Mouse (Mus musculus): ENCODE data around the gene Hmx3.

The Hmx3 gene

DNA sequence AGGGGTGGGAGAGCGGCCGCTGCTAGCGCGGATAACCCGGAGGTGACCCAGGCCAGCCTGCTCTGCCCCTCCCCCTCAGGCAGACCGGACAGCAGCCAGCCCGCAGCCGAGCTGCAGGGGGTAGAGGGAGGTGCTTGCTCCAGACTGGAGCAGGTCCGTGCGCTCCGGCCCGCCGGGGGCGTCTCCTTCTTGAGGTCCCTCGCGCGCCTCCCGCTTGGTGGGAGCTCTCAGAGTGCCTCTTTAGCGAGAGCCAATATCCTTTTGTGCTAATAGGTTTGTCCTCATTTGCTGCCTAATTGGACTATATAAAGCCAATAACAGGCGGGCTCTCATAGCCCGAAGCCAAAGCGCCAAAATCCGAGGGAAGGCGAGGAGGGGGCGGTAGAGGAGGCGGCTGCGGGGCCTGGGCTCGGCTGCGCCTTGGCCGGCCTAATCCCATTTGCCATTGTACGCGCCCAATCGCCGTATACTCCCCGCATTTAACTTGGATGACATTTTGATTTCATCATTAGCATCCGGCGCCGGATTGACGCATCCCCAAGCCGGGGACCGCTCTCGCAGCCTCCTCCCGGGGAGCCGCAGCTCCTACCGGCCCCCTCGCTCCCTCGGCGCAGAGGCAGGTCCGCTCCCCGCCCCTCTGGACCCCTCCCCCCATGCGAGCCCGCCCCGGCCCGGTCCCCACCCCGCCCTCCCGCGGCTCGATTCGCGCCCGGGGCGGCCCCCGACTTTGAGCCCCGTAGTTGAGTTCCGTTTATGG, at the start of gene Hmx3:
TSS of gene Hmx3 (plus strand) at position 753 of the 757 bp plus-strand sequence.
- DNase-seq (ENCODE audit: low spot score in 2 of 2), result no peak

DNA sequence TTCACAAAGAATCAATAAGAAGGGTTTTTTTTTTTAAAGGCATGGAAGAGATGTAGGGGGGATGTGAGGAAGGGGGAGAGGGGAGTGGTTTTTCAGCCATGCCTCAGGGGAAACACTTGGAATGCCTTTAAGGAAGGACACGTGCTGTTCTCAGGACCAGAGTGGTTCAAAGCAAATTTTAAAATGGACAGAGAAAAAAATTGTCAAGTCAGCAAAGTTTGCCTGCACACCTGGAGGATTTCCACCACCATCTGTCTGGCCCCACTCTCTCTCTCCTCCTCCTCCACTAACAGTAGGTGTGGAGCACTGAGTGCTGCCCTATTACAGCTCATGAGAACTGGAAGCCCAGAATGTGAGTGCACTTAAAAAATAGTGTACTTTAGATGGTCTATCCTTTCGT, 38.9 kb upstream of the Hmx3 start:
- DNase-seq (ENCODE audit: low spot score in 2 of 2), result no peak

- peak; percentile 78 to 79 for DNase-seq (ENCODE audit: low spot score in 2 of 2)
Measured at GRCm38 (mm10) chr7:131539979-131540378, 2.7 kb upstream of the Hmx3 start.

- DNase-seq (ENCODE audit: low spot score in 2 of 2), result no peak
Measured at GRCm38 (mm10) chr7:131541184-131542114, 1.2 kb upstream of the Hmx3 start.

DNA sequence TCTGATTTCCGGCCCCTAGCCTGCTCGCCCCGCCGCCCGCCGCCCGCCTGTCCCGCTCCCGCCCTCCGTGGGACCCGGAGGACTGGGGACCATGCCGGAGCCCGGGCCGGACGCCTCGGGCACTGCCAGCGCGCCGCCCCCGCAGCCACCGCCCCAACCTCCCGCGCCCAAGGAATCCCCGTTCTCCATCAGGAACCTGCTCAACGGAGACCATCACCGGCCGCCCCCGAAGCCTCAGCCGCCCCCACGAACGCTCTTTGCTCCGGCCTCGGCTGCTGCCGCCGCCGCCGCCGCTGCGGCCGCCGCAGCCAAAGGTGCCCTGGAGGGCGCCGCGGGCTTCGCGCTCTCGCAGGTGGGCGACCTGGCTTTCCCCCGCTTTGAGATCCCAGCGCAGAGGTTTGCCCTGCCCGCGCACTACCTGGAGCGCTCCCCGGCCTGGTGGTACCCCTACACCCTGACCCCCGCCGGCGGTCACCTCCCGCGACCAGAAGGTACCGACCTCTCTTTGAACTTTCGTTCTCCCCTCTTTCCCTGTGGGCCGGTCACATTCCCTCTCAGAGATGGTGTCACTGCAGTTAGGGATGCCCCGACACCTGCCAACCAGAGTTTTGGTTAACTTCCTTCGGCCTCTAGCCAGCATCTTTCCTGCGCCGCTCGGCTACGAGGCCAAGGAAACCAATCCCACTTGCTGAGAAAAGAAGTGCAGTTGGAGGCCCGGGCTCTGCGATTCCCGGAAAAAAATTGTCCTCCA, 380 bp downstream of the Hmx3 start:
- DNase-seq (ENCODE audit: low spot score in 2 of 2), result no peak

- no peak for DNase-seq (ENCODE audit: low spot score in 2 of 2)
Measured at GRCm38 (mm10) chr7:131543623-131544481, 1.2 kb downstream of the Hmx3 start.

DNA sequence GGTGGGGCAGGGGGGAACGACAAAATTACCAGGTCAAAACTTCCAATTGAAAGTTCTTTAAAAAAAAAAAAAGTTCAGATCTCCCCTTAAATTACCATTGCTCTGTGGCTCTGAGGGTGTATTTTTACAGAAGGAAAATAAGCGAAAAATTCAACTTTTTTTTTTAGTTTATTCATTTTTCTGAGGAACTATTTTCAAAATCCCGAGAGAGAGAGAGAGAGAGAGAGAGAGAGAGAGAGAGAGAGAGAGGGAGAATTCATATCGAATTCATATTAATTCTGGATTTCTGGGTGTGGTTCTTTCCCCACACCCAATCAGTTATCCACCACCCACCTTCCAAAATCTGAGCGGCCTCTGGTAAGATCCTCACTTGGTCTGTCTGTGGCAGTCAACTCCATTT, 2.2 kb downstream of the Hmx3 start:
- no peak for DNase-seq (ENCODE audit: low spot score in 2 of 2)

GRCm38 (mm10) chr7:131545701-131546385, 3.2 kb downstream of the Hmx3 start:
- DNase-seq (ENCODE audit: low spot score in 2 of 2), result no peak

DNA sequence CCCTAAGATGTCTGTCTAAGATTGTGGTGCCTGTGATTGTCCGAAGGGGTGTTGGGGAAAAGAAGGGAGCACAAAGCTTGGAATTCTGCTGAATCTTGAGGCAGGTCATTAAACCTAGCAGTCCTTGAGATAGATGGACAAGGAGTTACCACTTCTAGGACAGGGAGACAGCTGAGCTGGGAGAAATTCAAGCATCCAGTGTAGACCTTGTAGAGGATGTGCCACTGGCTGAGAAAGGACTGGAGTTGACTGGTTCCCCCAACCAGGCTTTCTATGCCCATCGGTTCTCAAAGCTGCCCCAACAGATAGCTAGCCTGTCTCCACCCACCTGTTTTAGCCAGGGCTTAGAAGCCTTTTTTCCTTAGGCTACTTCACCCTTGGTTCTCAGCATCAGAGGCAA, 3.8 kb downstream of the Hmx3 start:
- no peak for DNase-seq (ENCODE audit: low spot score in 2 of 2)

GRCm38 (mm10) chr7:131547481-131547880, 4.8 kb downstream of the Hmx3 start:
- DNase-seq (ENCODE audit: low spot score in 2 of 2), result no peak

DNA sequence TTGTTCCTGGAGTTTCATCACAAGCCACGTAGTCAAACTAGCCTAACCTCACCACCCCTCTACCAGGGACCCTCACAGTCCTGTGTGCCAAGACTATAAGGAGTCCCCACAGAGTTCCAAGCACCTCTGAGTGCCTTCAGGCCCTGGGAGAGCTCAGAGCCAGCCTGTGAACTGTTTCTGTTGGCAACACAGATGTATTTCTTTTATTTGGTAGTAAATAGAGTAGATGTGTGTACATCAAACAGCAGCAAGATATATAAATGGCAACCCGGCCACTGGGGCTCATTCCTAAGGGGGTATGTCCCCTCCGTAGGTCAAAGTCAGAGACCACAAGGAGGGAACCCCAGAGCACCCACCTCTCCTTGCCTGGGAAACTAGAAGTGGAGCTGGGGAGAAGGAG, 5.8 kb downstream of the Hmx3 start, which contains the start of gene Hmx2:
TSS of gene Hmx2 (plus strand) at position 301 of the 400 bp plus-strand sequence.
- DNase-seq (ENCODE audit: low spot score in 2 of 2), result no peak

GRCm38 (mm10) chr7:131551471-131551870, 8.8 kb downstream of the Hmx3 start:
- DNase-seq (ENCODE audit: low spot score in 2 of 2), result no peak

DNA sequence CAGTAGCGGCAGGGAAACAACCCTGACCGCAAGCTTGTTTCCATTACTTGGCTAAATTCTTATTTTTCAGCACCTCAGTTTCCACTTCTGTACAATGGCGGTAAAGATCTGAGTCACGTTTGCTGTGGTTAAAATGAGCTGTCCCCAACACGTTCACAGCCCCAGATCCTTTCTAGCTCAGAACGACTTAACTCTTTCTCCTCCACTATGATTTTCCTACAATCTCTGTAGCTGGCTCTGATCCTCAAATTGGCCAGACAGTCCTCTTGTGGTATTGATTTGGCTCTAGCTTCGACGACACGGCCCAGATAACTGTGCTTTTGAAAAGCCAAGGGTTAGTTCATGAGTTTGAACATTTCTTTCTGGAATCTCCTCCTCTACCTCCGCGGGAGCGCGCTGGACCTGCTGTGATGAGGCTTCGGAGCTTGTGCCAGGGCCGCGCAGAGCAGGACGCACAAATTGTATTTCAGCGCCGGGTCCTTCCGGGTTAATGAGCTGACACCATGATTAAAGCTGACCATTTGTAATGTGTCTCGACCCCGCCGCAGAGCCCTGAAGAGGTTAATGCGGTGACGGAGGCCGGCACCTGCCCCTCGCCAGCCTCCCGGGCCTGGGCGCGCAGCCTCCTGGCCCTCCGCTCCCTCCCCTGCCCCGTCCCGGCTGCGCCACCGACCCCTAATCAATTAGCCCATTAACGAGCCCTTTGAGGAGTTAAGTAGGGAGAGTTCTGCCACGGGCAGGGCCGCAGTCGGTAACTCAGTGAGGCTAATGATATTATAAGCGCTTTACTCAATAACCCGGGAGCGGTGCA, 9.5 kb downstream of the Hmx3 start:
- DNase-seq (ENCODE audit: low spot score in 2 of 2), result no peak

- no peak for DNase-seq (ENCODE audit: low spot score in 2 of 2)
Measured at GRCm38 (mm10) chr7:131552781-131553180, 10.1 kb downstream of the Hmx3 start.

GRCm38 (mm10) chr7:131553771-131554175, 11.1 kb downstream of the Hmx3 start:
- DNase-seq (ENCODE audit: low spot score in 2 of 2), result no peak

GRCm38 (mm10) chr7:131554341-131555180, 11.9 kb downstream of the Hmx3 start:
- DNase-seq (ENCODE audit: low spot score in 2 of 2), result no peak

DNA sequence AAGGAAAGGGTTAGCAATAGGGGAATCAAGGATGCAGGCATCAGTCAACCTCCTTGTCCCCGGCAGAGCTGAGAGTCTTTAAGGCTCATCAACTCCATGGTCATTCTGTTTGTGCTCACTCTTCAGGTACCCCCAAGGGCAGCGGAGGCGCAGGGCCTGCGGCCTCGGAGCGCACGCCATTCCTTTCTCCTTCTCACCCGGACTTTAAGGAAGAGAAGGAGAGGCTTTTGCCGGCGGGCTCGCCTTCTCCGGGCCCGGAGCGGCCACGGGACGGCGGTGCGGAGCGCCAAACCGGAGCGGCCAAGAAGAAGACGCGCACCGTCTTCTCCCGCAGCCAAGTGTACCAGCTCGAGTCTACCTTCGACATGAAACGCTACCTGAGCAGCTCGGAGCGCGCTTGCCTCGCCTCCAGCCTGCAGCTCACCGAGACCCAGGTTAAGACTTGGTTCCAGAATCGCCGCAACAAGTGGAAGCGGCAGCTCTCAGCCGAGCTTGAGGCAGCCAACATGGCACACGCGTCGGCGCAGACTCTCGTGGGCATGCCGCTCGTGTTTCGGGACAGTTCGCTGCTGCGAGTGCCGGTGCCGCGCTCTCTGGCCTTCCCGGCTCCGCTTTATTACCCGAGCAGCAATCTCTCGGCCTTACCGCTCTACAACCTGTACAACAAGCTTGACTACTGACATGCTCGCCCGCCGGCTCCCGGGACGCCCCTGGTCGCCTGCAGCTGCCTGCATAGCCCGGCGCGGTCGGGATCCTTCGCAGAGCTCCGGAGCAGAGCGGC, 12.8 kb downstream of the Hmx3 start:
- DNase-seq (ENCODE audit: low spot score in 2 of 2), result no peak

DNA sequence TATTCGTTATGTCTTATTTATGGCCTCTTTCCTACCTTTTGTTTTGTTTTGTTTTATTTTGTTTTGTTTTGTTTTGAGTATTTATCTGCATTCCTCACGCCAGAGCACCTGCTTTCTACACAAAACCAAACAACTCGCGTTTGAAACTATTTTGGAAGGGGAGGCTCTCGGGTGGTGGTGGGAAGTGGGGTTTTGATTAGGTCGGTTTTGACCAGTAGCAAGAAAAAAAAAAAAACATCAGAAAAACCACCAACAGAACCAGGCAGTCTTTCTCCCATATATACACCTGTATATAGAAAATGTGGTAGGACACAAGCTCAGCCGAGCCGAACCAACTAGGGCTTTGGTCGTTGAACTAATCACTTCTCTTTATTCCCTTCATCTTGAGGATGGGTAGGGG, 13.4 kb downstream of the Hmx3 start:
- DNase-seq (ENCODE audit: low spot score in 2 of 2), result no peak
